Mouse (Mus musculus): ENCODE measurements around the gene Rasal1. TPM values are rescaled to one million over a fixed set of nuclear protein-coding genes. Genes with fewer than 3 reads are reported as not detected.

The Rasal1 gene
- total RNA-seq, 2 experiments from 2014 or later = 10.7 to 15.8 TPM

DNA sequence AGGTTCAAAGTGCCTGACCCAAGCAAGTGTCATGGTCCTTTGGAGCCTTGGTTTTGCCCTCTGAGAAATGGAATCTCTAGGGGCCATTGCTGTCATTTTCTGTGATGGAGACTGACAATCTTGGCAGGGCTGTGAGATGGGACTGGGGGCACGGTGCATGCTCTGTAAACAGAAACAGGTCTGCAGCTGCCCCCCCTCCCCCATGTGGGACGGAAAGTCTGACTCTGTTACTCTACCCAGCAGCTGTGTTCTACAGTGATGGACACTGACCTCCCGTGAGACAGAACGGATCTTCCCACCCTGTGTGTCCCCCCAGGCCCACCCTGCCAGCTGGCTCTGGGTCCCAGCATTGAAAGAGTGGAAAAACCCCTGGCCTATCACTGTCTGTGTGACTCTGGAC is 41.8 kb downstream of the Rasal1 start:
- DNase-seq (ENCODE audit: low spot score in 2 of 2) = no peak

DNA sequence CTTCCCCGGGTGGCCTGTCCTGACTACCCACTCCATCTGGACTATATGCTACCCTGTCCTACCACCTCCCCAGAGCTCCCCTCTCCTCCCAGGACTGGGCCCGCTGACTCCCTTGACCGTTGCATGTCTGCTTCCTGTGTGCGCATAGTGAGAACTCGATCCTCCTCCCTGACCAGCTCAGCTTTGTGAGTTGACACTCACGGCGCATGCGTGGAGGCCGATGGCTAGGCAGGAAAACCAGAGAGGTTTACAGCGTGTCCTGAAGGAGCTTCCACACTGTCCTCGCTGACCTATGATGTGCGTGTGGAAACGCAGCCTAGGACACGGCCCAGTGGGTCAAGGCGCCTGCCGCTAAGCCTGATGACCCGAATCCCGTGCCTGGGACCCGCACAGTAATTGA is 43.4 kb downstream of the Rasal1 start:
- no peak for DNase-seq (ENCODE audit: low spot score in 2 of 2)

DNA sequence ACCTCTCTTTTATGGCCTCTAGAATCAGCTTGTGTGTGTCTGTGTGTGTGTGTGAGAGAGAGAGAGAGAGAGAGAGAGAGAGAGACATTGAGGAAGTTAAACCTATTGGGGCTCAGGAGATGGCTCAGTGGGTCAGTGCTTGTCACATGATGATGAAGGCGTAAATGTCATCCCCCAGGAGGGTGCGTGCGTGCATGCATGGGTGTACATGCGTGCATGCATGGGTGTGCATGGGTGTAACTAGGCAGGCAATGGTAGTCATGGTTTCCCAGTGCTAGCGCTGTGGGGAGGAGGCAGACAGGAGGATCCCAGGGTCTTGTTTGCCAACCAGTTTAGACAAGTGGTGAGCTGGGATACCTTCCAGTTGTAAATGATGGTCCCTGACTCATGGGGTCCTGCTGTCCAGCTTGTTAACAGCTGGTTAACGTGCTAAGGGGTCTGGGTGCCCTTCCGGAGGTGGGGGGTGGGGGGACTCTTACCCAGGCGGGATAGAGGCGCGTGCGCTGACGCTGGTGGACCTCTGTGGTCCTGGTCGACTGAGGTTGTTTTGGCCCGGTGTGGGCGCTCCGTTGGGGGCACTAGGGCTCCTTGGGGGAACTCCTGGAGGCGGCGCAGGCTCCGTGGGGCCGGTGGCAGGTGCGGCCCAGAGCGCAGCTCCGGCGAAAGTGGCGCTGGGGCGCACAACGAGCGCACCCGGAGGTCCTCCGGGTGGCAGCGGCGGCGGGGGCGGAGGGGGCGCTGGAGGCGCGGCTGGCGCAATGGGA is 45.5 kb downstream of the Rasal1 start:
- DNase-seq (ENCODE audit: low spot score in 2 of 2) = no peak

DNA sequence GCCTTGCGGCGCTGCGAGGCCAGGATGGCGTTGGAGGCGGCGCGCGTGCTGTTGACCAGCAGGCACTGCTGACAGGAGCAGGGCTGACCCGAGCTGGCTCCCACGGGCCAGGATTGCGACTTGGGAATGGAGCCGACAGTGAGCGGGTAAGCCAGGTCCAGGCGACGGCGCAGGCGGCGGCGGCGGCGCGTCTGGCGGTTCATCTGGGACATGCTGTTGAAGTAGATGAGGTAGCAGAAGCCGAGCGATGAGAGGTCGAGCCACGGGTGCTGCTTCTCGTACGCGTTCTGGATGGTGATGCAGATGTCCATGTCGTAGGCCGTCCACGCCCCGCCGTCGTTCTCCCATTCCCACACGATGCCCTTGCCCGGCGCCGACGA is 46.1 kb downstream of the Rasal1 start:
- DNase-seq (ENCODE audit: low spot score in 2 of 2) = no peak

DNA sequence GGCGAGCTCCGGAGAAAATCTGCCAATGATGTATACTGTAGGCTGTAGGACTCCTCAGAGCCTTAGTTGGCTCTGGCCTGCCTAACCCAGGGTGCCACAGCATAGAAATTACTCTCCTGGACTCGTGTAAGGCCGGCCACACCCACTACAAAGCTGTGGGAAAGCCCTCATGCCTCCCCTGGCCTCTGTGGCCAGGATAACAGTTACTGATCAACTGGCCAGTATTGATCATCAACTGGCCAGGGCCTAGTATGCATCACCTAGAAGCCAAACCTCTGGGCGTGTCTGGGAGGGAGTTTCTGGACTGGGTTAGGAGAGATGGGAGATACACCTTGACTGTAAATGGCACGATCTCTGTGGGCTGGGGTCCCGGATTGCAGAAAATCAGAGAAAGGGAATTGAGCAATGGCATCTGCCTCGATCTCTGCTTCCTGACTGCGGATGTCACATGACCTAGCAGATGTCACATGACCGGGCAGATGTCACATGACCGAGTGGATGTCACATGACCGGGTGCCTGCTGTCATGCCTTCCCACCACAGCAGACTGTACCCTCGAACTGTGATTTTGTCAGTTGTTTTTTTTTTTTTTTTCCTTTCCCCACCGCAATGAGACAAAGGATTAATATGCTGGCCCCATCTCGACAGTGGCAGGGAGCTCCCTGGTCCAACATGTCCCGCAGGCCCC is 47.6 kb downstream of the Rasal1 start:
- DNase-seq (ENCODE audit: low spot score in 2 of 2) = no peak

DNA sequence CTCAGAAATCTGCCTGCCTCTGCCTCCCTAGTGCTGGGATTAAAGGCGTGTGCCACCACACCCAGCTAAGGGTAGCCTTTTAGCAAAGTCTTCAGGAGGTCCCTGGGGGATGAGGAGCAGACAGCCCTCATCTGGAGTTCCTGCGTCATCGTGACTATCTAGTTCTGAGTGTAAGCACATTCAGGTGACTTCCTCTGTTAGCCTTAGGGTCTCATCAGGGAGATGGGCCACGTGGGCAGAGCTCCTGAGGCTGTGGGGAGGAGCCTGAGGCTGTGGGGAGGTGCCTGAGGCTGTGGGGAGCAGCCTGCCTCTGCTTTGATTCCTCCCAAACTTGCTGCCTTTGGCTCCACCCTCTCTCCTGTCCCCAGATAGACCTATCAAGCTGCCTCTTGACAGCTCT is 48.3 kb downstream of the Rasal1 start:
- no peak for DNase-seq (ENCODE audit: low spot score in 2 of 2)

DNA sequence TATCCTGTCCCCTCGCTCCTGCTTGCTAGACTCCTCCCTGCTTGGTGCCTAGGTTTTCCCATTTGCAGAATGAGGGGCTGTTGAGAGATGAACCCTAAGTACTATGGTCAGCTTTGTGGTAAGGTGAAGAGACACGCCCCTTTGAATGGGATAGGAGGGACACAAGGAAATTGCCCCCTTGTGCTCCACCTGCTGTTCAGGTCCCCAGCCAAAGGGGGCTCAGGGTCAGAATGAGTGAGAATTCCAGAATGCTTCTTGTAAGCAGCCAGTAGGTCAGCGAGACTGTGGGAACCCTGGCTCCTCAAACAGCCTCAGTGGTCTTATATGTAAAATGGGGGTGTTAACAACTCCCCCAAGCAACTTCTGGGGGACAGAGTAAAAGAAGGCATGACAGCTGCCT is 49.6 kb downstream of the Rasal1 start:
- no peak for DNase-seq (ENCODE audit: low spot score in 2 of 2)

DNA sequence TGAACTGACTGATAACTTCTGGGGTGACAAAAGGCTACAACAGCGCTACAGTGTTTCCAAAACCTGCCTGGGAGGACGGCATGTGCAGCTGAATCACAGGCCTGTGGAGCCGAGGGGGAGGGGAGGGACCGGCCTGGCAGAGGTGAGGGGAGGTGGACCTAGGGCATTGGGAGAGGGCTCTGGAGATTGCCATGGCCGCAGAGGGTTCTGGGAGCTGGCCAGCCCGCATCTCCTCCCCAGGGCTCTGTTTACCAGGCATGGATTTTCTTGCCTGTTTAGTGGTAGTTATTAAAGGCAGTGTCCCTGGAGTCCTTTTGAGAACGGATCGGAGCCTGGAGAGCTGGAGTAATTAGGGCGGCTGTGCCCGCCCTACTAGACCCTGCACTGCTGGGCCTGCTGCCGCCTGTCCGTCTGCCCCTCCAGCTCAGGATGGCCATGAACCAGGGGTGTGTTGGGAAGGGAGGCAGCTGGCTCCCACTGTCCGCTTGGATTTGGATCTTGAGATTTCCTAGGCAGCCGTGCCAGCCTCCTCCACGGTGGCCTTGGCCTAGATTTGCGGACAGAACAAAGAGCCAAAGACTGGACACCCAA is 50.3 kb downstream of the Rasal1 start:
- peak in 1 of 2 experiments; percentile 41 for DNase-seq (ENCODE audit: low spot score in 2 of 2)

DNA sequence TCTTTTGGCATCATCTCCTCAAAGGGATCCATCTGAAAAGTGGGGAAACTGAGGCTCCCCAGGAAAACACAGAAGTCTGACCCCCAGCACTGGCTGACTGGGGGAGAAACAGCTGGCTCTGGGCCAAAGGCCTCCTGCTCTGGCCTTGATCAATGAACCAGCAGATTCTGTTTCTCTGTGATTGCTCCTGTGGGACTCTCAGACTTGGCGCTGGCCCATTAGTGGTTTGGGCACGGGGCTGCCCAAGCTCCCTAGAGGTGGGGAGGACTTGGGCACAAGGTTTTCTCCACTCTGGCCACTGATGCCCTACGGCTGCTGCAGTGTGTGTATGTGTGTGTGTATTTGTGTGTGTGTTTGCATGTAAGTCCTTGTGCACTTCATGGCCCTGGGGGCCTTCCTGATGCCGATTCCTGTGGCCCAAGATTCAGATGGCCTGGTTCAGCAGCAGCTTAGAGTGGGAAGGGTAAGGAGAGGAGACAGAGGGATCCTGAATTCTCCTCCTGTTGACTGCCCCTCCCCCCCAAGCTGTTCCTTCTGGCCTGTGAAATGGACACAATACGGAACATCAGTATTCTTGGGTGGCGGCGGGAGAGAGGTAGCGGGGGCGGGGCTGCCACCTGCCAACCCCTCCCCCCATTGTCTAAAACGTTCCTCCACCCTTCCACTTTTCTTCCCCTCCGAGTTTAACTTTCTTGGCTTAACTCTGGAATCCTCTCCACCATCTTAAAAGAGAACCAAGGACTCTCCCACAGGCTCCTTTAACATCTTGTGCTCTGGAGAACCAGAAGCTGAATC is 52.6 kb downstream of the Rasal1 start:
- DNase-seq (ENCODE audit: low spot score in 2 of 2) = no peak

DNA sequence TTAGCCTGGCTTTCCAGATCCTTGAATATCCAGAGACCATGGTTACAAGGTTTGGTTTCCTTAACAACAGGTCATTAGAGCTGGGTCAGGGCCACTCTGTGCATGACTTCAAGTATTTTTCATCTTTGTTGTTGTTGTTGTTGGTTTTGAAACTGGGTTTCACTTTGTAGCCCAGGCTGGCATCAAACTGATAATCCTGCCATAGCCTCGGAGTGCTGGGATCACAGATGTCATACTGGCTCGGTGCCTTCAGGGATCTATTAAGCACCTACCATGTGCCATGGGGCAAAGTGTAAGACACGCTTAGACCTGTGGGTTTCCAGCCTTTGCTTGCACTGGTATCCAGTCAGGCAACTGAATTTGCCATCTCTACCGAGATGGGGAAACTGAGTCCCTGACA is 53.8 kb downstream of the Rasal1 start:
- DNase-seq (ENCODE audit: low spot score in 2 of 2) = no peak

DNA sequence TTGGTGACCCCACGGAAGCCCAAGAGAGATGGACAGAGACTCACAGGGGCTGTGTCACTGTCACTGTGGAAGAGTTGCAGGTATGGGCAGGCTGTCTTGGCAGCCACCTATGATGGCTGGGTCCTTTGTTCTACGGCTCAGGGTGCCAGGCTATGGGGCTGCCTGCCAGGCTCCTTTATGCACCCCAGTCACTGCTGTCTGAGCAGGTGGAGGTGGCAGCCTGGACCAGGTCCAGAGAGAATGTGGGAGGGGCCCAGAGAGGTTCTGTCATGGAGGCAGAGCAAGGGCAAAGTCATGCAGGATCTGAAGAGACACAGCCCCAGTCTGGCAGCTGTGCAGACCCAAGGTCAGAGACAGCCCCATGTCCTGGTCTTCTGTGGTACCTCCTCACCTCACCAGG is 54.4 kb downstream of the Rasal1 start:
- no peak for DNase-seq (ENCODE audit: low spot score in 2 of 2)

DNA sequence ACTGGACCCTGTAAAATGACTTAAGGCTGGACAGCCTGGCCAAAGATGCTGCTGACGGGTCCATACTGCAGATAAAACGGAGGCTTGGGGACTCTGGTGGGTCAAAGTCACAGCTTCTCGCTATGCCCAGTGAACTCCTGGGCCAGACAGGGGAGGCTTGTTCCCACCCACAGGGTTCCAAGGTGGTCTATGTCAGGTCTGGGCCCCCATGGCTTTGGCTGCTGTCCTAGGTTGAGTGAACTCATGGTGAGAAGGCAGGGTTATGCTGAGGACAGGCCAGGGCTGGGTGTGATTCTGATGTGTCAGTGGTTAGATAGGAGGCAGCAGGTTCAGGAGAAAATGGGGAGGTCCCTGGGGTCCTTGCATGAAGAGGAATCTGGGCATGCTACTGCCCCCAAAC is 55.0 kb downstream of the Rasal1 start:
- DNase-seq (ENCODE audit: low spot score in 2 of 2) = no peak

DNA sequence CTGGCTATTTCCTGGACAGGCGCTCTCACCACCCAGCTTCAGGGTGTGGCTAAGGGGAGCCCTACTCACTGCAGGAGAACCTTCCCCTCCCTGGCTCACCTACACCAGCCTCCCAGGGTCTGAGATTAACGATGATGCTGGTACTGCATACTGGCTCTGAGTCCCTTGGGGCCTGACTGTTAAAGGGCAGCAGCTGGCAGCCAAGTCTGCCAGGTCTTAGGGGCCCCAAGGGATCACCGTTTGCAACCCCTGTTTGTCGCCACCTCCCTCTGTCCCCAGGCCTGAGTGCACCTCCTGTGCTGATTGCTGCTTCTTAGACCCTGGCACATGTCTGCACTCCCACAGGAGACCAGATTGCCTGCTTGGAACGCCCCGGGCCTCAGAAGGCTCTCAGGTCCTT is 55.8 kb downstream of the Rasal1 start:
- DNase-seq (ENCODE audit: low spot score in 2 of 2) = no peak

DNA sequence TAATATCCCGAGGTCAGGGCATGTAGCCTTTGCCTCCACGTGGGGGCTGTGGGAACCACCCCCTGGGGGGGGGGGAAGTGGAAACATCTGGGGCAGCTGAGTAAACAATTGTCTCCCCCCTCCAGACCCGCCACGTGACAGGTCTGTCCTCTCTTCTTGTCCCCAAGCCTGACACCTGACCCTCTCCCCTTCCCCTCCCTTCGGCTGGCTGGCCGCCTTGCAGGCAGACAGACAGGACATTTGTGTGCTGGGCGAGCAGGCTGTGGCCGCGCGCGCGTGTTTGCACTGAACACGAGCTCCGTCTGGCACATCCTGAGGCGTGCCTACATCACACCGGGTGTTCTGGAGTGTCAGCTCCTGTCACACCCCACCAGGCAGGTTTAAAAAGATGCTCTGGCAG is 57.9 kb downstream of the Rasal1 start:
- no peak for DNase-seq (ENCODE audit: low spot score in 2 of 2)

DNA sequence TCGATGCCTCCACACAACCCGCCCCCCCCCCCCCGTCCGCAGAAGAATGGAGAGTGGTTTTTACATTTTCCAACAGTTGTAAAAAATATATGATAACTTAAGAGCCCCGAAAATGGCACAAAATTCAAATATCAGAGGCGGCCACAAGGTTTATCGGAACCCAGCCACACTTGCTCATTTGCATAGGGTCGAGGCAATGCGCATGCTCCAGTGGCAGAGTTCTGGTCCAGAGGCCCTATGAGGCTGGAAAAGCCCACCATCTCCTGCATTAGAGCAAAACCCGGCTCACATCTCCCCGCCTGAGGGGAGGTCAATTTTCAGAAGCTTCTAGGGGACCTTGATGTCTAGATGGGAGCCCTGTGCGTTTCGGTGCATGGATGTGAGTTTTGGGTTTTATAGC is 58.4 kb downstream of the Rasal1 start:
- no peak for DNase-seq (ENCODE audit: low spot score in 2 of 2)

DNA sequence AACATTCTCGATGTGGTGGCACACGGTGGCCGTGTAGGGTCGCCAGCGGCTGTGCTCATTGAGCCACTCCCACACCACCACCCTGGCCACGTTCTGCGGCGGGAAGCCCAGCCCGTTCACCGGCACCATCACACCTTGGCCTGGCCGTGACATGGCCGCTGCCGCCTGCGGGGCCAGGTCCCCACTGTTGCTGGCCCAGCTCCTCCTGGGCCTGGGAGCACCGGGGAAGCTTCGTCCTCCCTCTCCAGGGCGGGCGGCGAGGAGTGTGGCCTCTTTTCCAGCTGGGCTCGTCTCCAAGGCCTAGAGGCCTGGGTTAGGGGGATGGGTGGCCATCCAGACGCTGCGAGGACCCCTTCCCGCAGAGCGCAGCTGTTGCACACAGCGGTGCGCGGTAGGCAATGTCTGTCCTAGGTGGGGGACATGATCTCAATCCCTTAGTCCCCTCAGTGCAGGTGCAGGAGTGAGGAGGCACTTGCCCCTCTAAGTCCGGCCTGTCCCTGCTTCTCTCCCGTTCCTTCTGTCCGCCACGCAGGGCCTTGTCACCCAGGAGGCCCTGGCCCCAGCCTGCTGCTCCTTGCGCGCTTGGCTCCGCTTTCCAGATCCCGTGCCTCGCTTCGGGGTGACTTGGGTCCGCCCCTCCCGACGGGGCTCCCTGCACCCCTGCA is 61.7 kb downstream of the Rasal1 start:
- DNase-seq (ENCODE audit: low spot score in 2 of 2) = peak in 1 of 2 experiments; percentile 21

DNA sequence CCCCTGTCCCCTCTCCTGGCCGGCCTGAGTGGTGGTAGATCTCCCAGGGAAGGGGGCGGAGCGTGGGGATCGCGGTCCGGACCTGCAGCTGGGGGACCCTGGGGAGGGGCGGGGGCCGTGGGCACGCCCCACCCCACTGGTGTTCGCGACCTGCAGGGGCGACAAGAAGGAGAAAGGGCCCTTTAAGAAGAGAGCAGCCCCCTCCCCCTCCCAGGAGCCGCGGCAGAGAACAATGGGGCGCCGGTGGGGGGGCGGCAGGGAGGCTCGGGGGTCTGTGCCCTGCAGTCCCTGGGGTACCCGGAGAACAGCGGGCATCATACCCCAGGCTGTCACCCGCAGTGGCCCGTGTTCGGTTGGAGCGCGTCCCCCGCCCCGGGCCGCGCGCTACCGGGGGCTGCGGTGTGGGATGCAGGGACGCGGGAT is 62.2 kb downstream of the Rasal1 start:
- no peak for DNase-seq (ENCODE audit: low spot score in 2 of 2)

DNA sequence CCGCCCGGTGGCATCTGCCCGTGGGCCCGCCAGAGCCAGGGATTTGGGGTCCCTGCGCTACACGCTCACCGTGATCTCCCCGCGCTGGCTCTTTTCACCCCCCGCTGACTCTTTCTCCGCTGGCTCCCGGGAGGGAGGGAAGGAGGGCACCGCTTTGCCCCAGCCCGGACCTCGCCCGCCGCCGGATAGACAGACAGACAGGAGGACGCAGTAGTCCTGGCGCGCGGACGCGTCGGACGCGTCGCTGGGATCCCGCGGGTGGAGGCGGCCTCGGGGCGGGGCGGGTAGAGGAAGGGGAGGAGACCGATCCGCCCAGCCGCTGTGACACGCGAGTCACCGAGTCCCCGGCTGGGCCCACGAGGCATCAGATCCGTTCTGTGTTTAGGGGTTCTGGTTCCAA is 62.8 kb downstream of the Rasal1 start:
- peak in 1 of 2 experiments; percentile 21 for DNase-seq (ENCODE audit: low spot score in 2 of 2)

DNA sequence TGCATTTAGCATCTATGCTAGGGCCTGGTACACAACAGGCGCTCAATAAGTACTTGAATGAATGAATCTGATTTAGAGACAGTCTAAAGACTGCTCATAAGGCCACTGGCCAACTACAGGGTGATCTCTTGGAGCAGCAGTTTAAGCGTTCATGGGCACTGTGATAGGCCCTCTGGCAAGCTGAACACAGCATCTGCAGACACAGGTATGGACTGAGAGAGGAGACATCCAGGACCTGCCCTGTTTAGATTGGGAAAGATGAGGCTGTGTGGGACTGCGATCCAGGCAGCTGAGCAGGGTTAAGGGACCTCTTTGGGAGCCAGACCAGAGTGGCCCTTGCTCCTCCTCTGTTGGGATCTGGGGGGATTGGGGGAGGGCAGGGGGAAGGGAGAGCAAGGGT is 63.2 kb downstream of the Rasal1 start, which contains the start of gene Dtx1:
Gene Dtx1 (minus strand): TSS at position 101 of the 400 bp plus-strand sequence.
- DNase-seq (ENCODE audit: low spot score in 2 of 2) = no peak

DNA sequence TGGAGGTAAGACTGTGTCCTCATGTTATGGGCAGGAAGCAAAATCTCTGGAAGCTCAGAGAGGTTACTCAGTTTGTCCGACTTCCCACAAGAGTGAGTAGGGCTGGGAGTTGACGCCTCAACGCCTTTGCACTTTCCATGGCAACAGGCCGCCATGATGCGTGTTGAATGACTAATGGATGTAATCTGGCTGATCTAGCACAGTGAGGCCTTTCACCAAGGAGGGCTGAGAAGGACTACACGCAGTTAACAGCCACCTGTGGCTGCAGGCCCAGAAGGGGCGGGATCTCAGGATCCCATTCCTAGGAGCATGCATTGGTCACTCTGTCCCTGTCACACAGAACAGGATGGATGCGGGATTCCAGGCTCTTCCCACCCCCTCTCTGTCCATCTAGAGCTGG is 64.1 kb downstream of the Rasal1 start:
- DNase-seq (ENCODE audit: low spot score in 2 of 2) = no peak

DNA sequence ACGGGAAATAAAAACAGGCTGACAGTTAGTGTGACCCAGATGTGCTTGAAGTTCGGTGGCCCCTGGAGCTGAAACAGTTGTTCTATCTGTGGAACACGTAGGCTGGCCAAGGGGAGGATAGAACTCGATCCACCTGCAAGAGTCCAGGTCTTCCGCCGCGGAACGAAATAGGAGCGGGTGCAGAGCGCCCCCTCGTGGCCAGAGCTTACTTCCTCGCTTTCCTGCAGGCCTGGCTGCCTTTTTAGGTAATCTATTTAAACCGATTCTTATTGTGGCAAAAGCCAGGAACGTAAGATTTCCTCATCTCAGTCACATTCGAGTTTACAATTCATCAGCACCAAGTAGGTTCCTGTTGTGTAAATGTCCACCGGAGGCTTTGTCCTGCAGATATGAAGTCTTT is 65.7 kb downstream of the Rasal1 start:
- DNase-seq (ENCODE audit: low spot score in 2 of 2) = peak; percentile 49 to 50
